Mouse (Mus musculus) colon, adult 2 months (tissue): ENCODE data around the gene Ssh1. TPM values are rescaled to one million over a fixed set of nuclear protein-coding genes. Genes with fewer than 3 reads are reported as not detected.

Source experiments
- polyA plus RNA-seq: library from polyadenylated mRNA; depleted of rRNA; stranded (reverse); fragments of >200 nt; gene quantifications from 2 replicates; pipeline ENCODE4 v1.2.3, GENCODE M21; 2012; rRNA removed

The Ssh1 gene
- 8.7 and 10.1 TPM in 2 replicates for polyA plus RNA-seq

GRCm38 (mm10) chr5:113993487-113994465 is at the start of gene Ssh1:
TSS of gene Ssh1 (minus strand) at chr5:113993894.

GRCm38 (mm10) chr5:114003542-114003941 is 9.8 kb upstream of the Ssh1 start, which contains the start of gene Dao:
TSS of gene Dao (plus strand) at chr5:114003703.

GRCm38 (mm10) chr5:113908592-113909441 is 84.9 kb downstream of the Ssh1 start, which contains the start of gene Coro1c:
TSS of gene Coro1c (minus strand) at chr5:113908758.

Other genes starting within 250 kb of the Ssh1 start
- gene Sart3, start 221.4 kb downstream of the Ssh1 start, polyA plus RNA-seq: 18.5 and 25.6 TPM in 2 replicates
- 77.5 and 87.6 TPM in 2 replicates for gene Iscu, start 221.1 kb downstream of the Ssh1 start, polyA plus RNA-seq
- gene Tmem119, start 193.4 kb downstream of the Ssh1 start, polyA plus RNA-seq: 61.4 and 69.3 TPM in 2 replicates
- 27.4 and 30.8 TPM in 2 replicates for gene Selplg, start 161.2 kb downstream of the Ssh1 start, polyA plus RNA-seq
- gene Coro1c, start 85.1 kb downstream of the Ssh1 start, polyA plus RNA-seq: 133 and 140 TPM in 2 replicates
- not detected in 2 replicates for gene Dao, start 9.8 kb upstream of the Ssh1 start, polyA plus RNA-seq
- gene Usp30, start 71.6 kb upstream of the Ssh1 start, polyA plus RNA-seq: 12.8 and 14.4 TPM in 2 replicates
- gene Svop, start 97.7 kb upstream of the Ssh1 start, polyA plus RNA-seq: 0.63 and 0.66 TPM in 2 replicates
- gene Alkbh2, start 134.3 kb upstream of the Ssh1 start, polyA plus RNA-seq: 10.9 and 11.6 TPM in 2 replicates
- 12.5 and 12.7 TPM in 2 replicates for gene Ung, start 136.5 kb upstream of the Ssh1 start, polyA plus RNA-seq
- gene Acacb, start 152.6 kb upstream of the Ssh1 start, polyA plus RNA-seq: 11.3 and 13.3 TPM in 2 replicates